Mouse (Mus musculus) megakaryocyte, embryonic 14.5 days (primary cell): ENCODE data around the gene Capn3. TPM values are rescaled to one million over a fixed set of nuclear protein-coding genes. Genes with fewer than 3 reads are reported as not detected.

ENCODE experiments used
- H3K27me3 ChIP-seq: replicated peaks from 2 replicates; pipeline ENCODE3; 2012; ENCODE audit warnings: inconsistent platforms
- H3K36me3 ChIP-seq: replicated peaks from 2 replicates; pipeline ENCODE3; 2012; ENCODE audit warnings: low read length, inconsistent platforms, mixed read lengths
- H3K4me1 ChIP-seq: 2 replicates; pipeline ENCODE4 v1.6.1; 2012; ENCODE audit warnings: inconsistent platforms
- H3K4me3 ChIP-seq: replicated peaks from 2 replicates; pipeline ENCODE3; 2012; ENCODE audit warnings: moderate library complexity, mild to moderate bottlenecking, inconsistent platforms
- H3K9me3 ChIP-seq: 2 replicates; pipeline ENCODE4 v1.6.1; 2012; ENCODE audit warnings: inconsistent platforms
- FLI1 ChIP-seq: IDR thresholded peaks from 2 replicates; pipeline ENCODE4 v1.6.1; 2012; ENCODE audit warnings: low read length, inconsistent platforms, mixed read lengths
- GATA1 ChIP-seq: IDR thresholded peaks from 3 replicates; pipeline ENCODE4 v1.6.1; 2012; ENCODE audit warnings: mixed read lengths, low read length, inconsistent platforms, borderline replicate concordance
- polyA plus RNA-seq: library from polyadenylated mRNA; stranded (reverse); fragments of >175 nt; gene quantifications from 2 replicates; pipeline ENCODE4 v1.2.3, GENCODE M21; 2012; ENCODE audit warnings: low replicate concordance; ENCODE audit not compliant: insufficient read depth

Capn3 gene
- polyA plus RNA-seq = 9.7 and 29.4 TPM in 2 replicates

DNA sequence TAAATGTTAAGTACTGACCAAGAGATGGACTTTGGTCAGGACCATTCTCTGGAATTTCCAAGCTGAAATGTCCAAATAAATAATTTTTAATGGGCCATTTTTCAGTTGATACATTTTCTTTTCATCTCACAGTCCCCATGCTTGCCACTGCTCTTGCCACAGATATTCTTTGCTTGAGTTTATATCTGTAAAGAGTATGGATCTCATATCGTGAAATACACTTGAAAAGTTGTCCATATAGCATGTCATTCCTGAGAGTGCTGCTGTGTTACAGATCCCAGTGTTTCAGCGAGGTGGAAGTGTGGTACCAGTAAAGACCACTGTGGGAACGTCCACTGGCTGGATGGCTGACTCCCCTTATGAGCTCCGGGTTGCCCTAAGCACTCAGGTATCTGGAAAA lies at the start of gene Capn3:
TSS of gene Capn3 (plus strand) at position 301 of the 400 bp plus-strand sequence.
- peaks cover 62% of the 10 kb centered on the region for H3K36me3 ChIP-seq
- H3K27me3 ChIP-seq = no peaks in the 10 kb centered on the region
- TF ChIP-seq GATA1 (no peak), FLI1 (no peak)
- H3K4me3 ChIP-seq = no peak within 1 kb of the TSS
- H3K9me3 ChIP-seq = peaks cover 4% of the 10 kb centered on the region
- peaks cover 35% of the 10 kb centered on the region for H3K4me1 ChIP-seq

DNA sequence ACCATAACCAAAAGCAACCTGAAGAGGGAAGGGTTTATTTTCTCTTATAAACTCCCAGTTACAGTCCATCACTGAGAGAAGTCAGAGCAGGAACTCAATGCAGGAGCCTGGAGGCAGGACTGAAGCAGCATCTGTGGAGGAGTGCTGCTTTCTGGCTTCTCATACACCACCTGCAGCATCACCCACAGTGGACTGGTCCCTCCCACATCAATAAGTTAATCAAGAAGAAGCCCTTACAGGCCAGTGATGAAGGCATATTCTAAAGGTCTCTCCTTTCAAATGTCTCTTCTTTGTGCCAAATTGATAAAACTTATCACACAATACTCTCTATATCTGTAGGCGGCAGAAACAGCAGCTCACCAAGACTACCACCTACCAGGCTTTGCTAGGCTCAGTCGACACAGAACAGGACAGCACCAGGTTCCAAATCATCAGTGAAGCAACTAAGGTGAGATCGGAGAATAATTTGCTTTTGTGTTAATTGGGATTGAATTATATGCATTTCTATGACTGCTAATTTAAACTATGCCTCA lies 44.7 kb upstream of the Capn3 start:
- no peaks in the 10 kb centered on the region for H3K27me3 ChIP-seq
- no peaks in the 10 kb centered on the region for H3K9me3 ChIP-seq
- peaks cover 60% of the 10 kb centered on the region for H3K36me3 ChIP-seq
- peaks cover 3% of the 10 kb centered on the region; the same call in 1 of the 2 replicates for H3K4me1 ChIP-seq
- TF ChIP-seq GATA1 (no peak), FLI1 (no peak)
- H3K4me3 ChIP-seq = no peak overlapping the region

DNA sequence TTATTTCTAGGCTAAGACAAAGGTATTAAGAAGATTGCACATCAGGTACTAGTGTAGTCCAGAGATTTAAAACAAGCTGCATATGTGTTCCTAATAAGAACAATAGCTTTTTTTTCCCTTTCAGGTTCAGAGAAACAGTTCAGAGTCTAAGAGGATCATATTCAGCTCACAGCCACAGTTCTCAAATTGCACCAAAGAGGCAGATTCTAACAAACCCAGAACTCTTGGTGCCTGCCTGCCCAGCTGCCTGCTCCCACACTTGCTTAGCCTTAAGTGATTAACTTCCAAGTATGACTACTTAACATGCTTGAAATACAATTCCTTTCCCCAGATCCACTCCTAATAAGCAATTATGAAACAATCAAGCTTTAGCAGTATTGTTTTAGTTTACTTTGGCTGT lies 41.7 kb upstream of the Capn3 start:
- no peak for TF ChIP-seq FLI1
- TF ChIP-seq GATA1 = no peak
- Histone ChIP-seq H3K4me3 (no peak overlapping the region), H3K36me3 (peaks cover 74% of the 10 kb centered on the region), H3K9me3 (no peaks in the 10 kb centered on the region), H3K4me1 (no peaks in the 10 kb centered on the region), H3K27me3 (no peaks in the 10 kb centered on the region)

DNA sequence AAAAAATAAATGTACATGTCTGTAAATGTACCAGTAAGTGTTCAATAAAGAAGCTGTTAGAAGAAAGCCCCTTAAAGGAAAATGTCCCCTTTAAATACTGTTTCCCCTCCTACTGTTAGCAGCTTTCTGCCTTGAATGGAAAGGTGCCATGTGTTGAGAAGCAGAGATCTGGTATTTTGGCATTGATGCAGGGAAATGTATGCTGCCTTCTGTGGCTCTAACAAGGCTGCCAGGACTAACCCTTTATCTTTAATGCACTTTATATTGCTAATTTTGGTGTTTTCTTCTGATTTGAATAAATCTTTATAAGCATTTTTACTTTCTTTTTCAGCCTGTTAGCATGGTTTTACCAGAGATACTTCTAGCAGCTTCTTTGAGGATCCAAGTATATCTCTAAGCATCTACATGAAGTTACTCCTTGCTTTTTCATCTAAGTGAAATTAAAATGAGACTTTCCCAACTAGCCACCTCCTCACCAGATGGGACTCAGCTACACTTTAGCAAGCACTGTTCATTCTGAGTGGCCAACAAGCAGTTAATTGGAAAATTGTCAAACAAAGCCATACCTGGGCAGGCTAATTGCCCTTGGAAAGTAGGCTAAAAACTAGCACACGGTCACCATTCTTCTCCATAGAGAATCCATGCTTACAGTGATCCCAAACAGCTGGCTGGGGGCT lies 40.9 kb upstream of the Capn3 start:
- Histone ChIP-seq H3K9me3 (no peaks in the 10 kb centered on the region), H3K4me1 (no peaks in the 10 kb centered on the region), H3K4me3 (no peak overlapping the region), H3K27me3 (no peaks in the 10 kb centered on the region), H3K36me3 (peaks cover 78% of the 10 kb centered on the region)
- TF ChIP-seq GATA1 = no peak
- TF ChIP-seq FLI1 = no peak

DNA sequence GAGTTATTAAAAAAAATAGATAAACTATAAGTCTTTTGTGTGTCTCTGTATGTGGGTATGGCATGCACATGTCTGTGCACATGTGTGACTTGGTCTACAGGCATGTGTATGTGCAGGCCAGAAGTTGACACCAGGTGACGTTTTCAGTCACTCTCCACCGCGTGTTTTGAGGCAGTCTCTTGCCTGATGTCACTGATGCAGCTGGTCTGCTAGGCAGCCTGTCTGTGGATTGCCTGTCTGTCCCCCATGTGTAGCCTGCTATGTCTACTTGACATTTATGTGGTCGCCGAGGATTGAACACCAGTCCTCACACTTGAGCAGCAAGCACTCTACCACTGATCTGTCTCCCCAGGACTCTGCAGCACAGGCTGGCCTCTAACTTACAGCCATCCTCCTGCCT lies 31.4 kb upstream of the Capn3 start:
- TF ChIP-seq GATA1 = no peak
- TF ChIP-seq FLI1 = no peak
- H3K4me3 ChIP-seq = no peak overlapping the region
- H3K9me3 ChIP-seq = no peaks in the 10 kb centered on the region
- H3K4me1 ChIP-seq = peaks cover 12% of the 10 kb centered on the region
- H3K27me3 ChIP-seq = no peaks in the 10 kb centered on the region
- H3K36me3 ChIP-seq = peaks cover 54% of the 10 kb centered on the region

DNA sequence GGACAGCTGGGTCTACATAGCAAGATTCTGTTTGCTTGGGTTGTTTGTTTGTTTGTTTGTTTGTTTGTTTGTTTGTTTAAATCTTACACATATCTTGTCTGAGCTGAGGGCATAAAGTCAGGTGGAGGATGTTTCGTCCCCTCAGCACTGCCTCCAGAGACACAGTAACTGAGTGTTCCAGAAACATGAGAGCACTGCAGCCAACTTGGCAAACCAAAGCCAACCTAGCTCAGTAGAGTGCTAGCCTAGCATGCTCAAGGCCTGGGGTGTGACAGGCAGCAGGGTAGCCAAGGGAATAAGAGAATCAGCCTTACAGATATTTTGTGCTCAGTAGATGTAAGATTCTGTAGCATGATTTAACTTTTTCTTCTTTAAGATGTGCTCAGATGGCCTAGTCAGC lies 11.3 kb upstream of the Capn3 start:
- no peak for TF ChIP-seq GATA1
- no peak for TF ChIP-seq FLI1
- Histone ChIP-seq H3K36me3 (peaks cover 39% of the 10 kb centered on the region), H3K9me3 (no peaks in the 10 kb centered on the region), H3K27me3 (no peaks in the 10 kb centered on the region), H3K4me1 (peaks cover 15% of the 10 kb centered on the region), H3K4me3 (no peak overlapping the region)

DNA sequence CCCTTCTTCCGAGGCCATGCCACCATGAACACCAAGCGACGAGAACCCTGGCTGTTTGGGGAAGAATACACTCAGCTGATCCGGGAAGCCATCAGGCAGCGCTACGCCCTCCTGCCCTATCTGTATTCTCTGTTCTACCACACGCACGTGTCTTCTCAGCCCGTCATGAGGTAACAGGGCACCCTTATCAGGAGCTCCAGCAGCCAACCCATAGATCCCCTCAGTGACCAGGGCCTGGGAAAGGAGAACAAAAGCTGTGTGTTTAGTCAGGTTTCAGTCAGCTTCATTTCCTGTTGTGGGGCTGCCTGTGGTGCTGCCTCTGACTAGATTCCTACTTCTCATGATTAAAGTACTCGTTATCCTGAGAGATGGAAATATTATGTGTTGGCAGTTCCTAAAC lies 9.4 kb upstream of the Capn3 start:
- peaks cover 22% of the 10 kb centered on the region for H3K4me1 ChIP-seq
- no peaks in the 10 kb centered on the region for H3K27me3 ChIP-seq
- peaks cover 44% of the 10 kb centered on the region for H3K36me3 ChIP-seq
- peak overlapping the region; percentile 66 for H3K4me3 ChIP-seq
- no peaks in the 10 kb centered on the region for H3K9me3 ChIP-seq
- TF ChIP-seq FLI1 (no peak), GATA1 (no peak)

DNA sequence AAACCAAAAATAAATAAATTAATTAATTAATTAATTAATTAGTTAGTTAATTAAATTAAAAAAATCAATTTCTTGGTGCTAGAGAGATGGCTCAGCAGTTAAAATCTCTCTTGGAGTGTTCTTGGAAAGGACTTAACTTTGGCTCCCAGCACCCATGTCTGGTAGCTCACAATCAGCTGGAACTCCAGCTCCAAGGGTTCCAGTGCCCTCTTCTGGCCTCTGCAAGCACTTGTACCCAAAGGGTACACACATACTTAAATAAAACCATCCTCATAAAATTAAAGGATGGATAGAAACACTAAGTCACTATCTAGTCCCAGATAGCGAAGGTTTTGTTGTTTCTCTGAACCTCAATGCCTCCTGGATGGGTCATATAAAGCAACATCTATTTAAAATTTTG lies 8.5 kb upstream of the Capn3 start:
- Histone ChIP-seq H3K4me3 (no peak overlapping the region), H3K4me1 (peaks cover 31% of the 10 kb centered on the region), H3K36me3 (peaks cover 41% of the 10 kb centered on the region), H3K9me3 (no peaks in the 10 kb centered on the region), H3K27me3 (no peaks in the 10 kb centered on the region)
- TF ChIP-seq GATA1 = no peak

DNA sequence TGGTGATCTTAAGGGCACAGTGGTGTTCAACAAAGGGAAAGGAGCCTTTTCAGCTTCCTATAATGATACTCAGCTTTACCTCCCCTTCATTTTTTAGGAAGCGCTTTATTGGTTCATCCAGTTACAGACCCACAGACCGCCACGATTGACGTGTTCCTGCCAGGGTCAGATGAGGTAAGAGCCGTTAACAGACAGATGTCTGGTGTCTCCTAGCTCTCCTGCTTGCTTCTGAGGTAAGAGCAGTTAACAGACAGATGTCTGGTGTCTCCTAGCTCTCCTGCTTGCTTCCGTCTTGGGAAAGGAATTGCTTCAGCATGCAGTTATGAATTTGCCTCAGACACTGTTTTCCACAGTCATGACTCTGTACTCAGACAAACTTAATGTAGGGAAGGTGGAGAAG lies 5.1 kb upstream of the Capn3 start:
- peaks cover 51% of the 10 kb centered on the region for H3K36me3 ChIP-seq
- no peak overlapping the region for H3K4me3 ChIP-seq
- H3K9me3 ChIP-seq = peaks cover 4% of the 10 kb centered on the region
- peaks cover 45% of the 10 kb centered on the region for H3K4me1 ChIP-seq
- TF ChIP-seq FLI1 = no peak
- TF ChIP-seq GATA1 = no peak
- H3K27me3 ChIP-seq = no peaks in the 10 kb centered on the region

DNA sequence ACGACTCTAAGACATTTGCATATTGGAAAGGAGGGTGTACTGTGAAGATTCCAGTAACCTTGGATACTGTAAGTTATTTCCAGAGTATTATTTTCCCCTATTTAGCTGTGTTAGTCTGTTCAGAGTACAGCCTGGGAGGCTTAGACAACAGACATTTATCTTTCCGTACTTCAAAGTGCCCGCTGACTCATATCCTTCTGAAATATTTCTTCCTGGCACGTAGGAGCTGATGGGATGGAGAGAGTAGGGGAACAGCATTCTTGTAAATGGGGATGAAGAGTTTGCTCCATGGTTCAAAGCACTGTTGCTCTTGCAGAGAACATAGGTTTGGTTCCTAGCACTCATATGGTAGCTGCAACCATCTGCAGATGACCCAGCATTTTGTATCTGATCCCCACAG lies 3.2 kb upstream of the Capn3 start:
- H3K9me3 ChIP-seq = peaks cover 4% of the 10 kb centered on the region
- no peaks in the 10 kb centered on the region for H3K27me3 ChIP-seq
- H3K36me3 ChIP-seq = peaks cover 61% of the 10 kb centered on the region
- H3K4me3 ChIP-seq = no peak overlapping the region
- TF ChIP-seq GATA1 (no peak), FLI1 (no peak)
- peaks cover 36% of the 10 kb centered on the region for H3K4me1 ChIP-seq
